Comparison of ENCODE assay signal across 11 mouse cellular contexts in the genomic region with DNA sequence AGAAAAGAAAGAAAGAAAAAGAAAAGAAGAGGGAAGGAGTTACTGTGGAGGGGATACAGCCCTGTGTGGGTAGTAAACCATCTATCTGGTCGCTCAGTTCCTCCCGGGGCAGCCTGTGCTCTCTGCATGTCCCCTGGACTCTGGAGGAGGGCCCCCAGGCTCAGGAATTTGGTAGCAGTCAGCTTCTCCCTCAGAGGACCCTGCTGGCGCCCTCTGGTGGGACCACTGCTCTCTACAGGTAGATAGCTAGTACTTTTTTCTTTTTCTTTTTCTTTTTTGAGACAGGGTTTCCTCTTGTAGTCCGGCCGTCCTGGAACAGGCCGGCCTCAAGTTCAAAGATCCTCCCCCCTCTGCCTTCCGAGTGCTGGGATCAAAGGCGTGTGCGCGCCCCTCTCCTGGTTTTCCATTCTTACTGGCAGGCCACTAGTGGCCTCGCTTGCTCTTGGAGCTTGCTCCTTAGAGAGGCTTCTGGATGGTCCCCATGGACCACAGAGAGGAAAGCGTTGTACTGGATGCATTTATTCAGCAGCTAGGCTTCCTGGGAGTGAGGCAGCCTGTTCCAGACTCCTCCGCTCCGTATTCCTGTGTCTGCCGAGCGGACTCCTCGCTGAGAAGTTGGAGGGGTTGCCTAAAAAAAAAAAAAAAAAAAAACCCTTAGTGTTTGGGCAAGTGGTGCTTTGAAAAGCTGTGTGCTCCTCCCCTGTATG. TPM values are rescaled to one million over a fixed set of nuclear protein-coding genes. Genes with fewer than 3 reads are reported as not detected.
DNase-seq lines count a peak whose midpoint lies in the region; ATAC-seq lines count a peak whose summit lies in the region.
"Had no signal": no experiment of that assay in that cellular context is flagged by ENCODE, and none has a peak within 500 bp of the region (broad histone marks: within the 10 kb centered on the region; RNA-seq: fewer than 3 reads in every experiment).

No protein-coding gene starts in this region.

- H3K36me3 ChIP-seq in hindbrain, embryonic 10.5 days: no peaks in the 10 kb centered on the region
- no peaks in the 10 kb centered on the region for H3K36me3 ChIP-seq in hindbrain, embryonic 12.5 days
- H3K36me3 ChIP-seq: embryonic facial prominence, embryonic 13.5 days; limb, embryonic 12.5 days; stomach, embryonic 15.5 days had no signal

- no peak for ATAC-seq in hindbrain, embryonic 12.5 days (ENCODE audit: low FRiP score)
- peak; percentile 60 for ATAC-seq in megakaryocyte-erythroid progenitor cell, adult 5-6 weeks (replicated peaks; ENCODE audit: low FRiP score, low TSS enrichment, poor library complexity, severe bottlenecking)

- no peak overlapping the region for H3K9ac ChIP-seq in hindbrain, embryonic 12.5 days
- H3K9ac ChIP-seq: embryonic facial prominence, embryonic 13.5 days; limb, embryonic 12.5 days; stomach, embryonic 15.5 days had no signal

- H3K27ac ChIP-seq in hindbrain, embryonic 10.5 days: no peak overlapping the region
- H3K27ac ChIP-seq in hindbrain, embryonic 12.5 days: no peak overlapping the region
- H3K27ac ChIP-seq: embryonic facial prominence, embryonic 13.5 days; limb, embryonic 12.5 days; stomach, embryonic 15.5 days had no signal

- WGBS in hindbrain, embryonic 10.5 days: 51% methylated on average over 17 of the region's 17 CpGs
- WGBS in hindbrain, embryonic 12.5 days: 45% methylated on average over 17 of the region's 17 CpGs

- H3K4me2 ChIP-seq in hindbrain, embryonic 12.5 days (replicated peaks): no peak overlapping the region
- H3K4me2 ChIP-seq: embryonic facial prominence, embryonic 13.5 days; limb, embryonic 12.5 days; stomach, embryonic 15.5 days had no signal

- no peaks in the 10 kb centered on the region for H3K9me3 ChIP-seq in hindbrain, embryonic 10.5 days
- H3K9me3 ChIP-seq in hindbrain, embryonic 12.5 days (replicated peaks): no peaks in the 10 kb centered on the region
- H3K9me3 ChIP-seq: embryonic facial prominence, embryonic 13.5 days; stomach, embryonic 15.5 days had no signal

- intact Hi-C loops in heart, postnatal 36 days (cut with DNase I): loop anchor here (5.0 kb wide), 1 partner anchor 120 kb away; no protein-coding TSS in a partner anchor

- no peaks in the 10 kb centered on the region for H3K27me3 ChIP-seq in hindbrain, embryonic 10.5 days (ENCODE audit: insufficient read depth, poor library complexity, severe bottlenecking)
- H3K27me3 ChIP-seq in hindbrain, embryonic 12.5 days: no peaks in the 10 kb centered on the region
- H3K27me3 ChIP-seq: embryonic facial prominence, embryonic 13.5 days; limb, embryonic 12.5 days; stomach, embryonic 15.5 days had no signal

- H3K4me3 ChIP-seq in hindbrain, embryonic 10.5 days: no peak overlapping the region
- no peak overlapping the region for H3K4me3 ChIP-seq in hindbrain, embryonic 12.5 days
- H3K4me3 ChIP-seq: embryonic facial prominence, embryonic 13.5 days; limb, embryonic 12.5 days; stomach, embryonic 15.5 days had no signal

- peak; percentile 61 for DNase-seq in hindbrain, embryonic 10.5 days (ENCODE audit: low spot score)
- peak; percentile 54 for DNase-seq in 416B (ENCODE audit: low read depth)
- peak; percentile 17 for DNase-seq in MEL-GATA-1-ER (ENCODE audit: extremely low read depth, low read depth)
- peak; percentile 27 to 52 for DNase-seq in heart, postnatal 36 days
- DNase-seq in cerebellum, adult 9-10 months: no peak
- DNase-seq in cerebellum, adult 8-10 months: no peak

- H3K4me1 ChIP-seq in hindbrain, embryonic 10.5 days (replicated peaks): peaks cover 28% of the 10 kb centered on the region
- no peaks in the 10 kb centered on the region for H3K4me1 ChIP-seq in hindbrain, embryonic 12.5 days
- H3K4me1 ChIP-seq: limb, embryonic 12.5 days had no signal

RNA-seq across cellular contexts. Expression of gene Togaram2, which starts 1.1 kb away (rescaled TPM):
- polyA plus RNA-seq in hindbrain, embryonic 10.5 days (2016; fragmentation: Nextera tagmentation; extraction: Ambion mirVana): 0.05 and 0.09 TPM in 2 replicates
- polyA plus RNA-seq in hindbrain, embryonic 12.5 days (2016; fragmentation: Nextera tagmentation; extraction: Ambion mirVana): 0.07 and 0.19 TPM in 2 replicates
- 1 to 10 TPM; 3.9 to 5.9 TPM for total RNA-seq in heart, postnatal 36 days (2021)
- total RNA-seq in megakaryocyte-erythroid progenitor cell, adult 5-6 weeks (2014; fragmentation: Nextera tagmentation): not detected in 2 replicates
- 0.14 TPM in 1 of 2 replicates, not detected in the other for total RNA-seq in megakaryocyte-erythroid progenitor cell, adult 5-6 weeks (2017)
- polyA plus RNA-seq: limb, embryonic 12.5 days had no signal

RNA-seq across cellular contexts. Expression of gene Wdr43, which starts 56.3 kb away (rescaled TPM):
- 59.9 and 94.3 TPM in 2 replicates for polyA plus RNA-seq in hindbrain, embryonic 10.5 days (2016; fragmentation: Nextera tagmentation; extraction: Ambion mirVana)
- polyA plus RNA-seq in hindbrain, embryonic 12.5 days (2016; fragmentation: Nextera tagmentation; extraction: Ambion mirVana): 66.9 and 67.4 TPM in 2 replicates
- 10 to 100 TPM; 21.0 to 22.1 TPM for total RNA-seq in heart, postnatal 36 days (2021)
- 147 and 179 TPM in 2 replicates for total RNA-seq in megakaryocyte-erythroid progenitor cell, adult 5-6 weeks (2014; fragmentation: Nextera tagmentation)
- total RNA-seq in megakaryocyte-erythroid progenitor cell, adult 5-6 weeks (2017): 483 and 518 TPM in 2 replicates

Comparison
In these comparisons a context has a peak if more than half of its experiments do, and no peak if none do; other contexts are left out.
1. DNase-seq: peak in hindbrain, embryonic 10.5 days (single experiment), 416B (single experiment), MEL-GATA-1-ER (single experiment) and heart, postnatal 36 days (2 of 2); none in cerebellum, adult 9-10 months (single experiment) and cerebellum, adult 8-10 months (single experiment).
2. RNA of gene Togaram2, which starts 1.1 kb away (total RNA-seq): 3.9 to 5.9 TPM in heart, postnatal 36 days; 0.14 TPM in megakaryocyte-erythroid progenitor cell, adult 5-6 weeks; every median in the first group is over 4 times any median in the second.
3. RNA of gene Wdr43, which starts 56.3 kb away (total RNA-seq): 147 to 518 TPM in megakaryocyte-erythroid progenitor cell, adult 5-6 weeks; 21.0 to 22.1 TPM in heart, postnatal 36 days; every median in the first group is over 4 times any median in the second.